In genomic region chr14:73001814-73002213, GRCm38 (mm10) we compare ENCODE assay signal across 16 mouse cellular contexts. TPM values are rescaled to one million over a fixed set of nuclear protein-coding genes. Genes with fewer than 3 reads are reported as not detected.
"Had no signal": no experiment of that assay in that cellular context is flagged by ENCODE, and none has a peak within 500 bp of the region (broad histone marks: within the 10 kb centered on the region; RNA-seq: fewer than 3 reads in every experiment).

No protein-coding gene starts in this region.

- DNase-seq: retina, postnatal 1 day; right cerebral cortex, adult 18-20 months; right cerebral cortex, postnatal 14 days; right cerebral cortex, postnatal 25 days; right cerebral cortex, postnatal 4 days; spleen, adult 18-20 months; thymus, adult 18-20 months; thymus, adult 2 months; thymus, postnatal 14 days; thymus, postnatal 25 days; thymus, postnatal 36 days; thymus, postnatal 4 days had no signal

- H3K4me2 ChIP-seq: neural tube, embryonic 13.5 days; neural tube, embryonic 15.5 days; stomach, embryonic 15.5 days had no signal

- H3K36me3 ChIP-seq: neural tube, embryonic 13.5 days; neural tube, embryonic 15.5 days; stomach, embryonic 15.5 days had no signal

- H3K9ac ChIP-seq: neural tube, embryonic 13.5 days; neural tube, embryonic 15.5 days; stomach, embryonic 15.5 days had no signal

- H3K4me3 ChIP-seq: neural tube, embryonic 13.5 days; neural tube, embryonic 15.5 days; stomach, embryonic 15.5 days had no signal

- H3K27me3 ChIP-seq: neural tube, embryonic 13.5 days; neural tube, embryonic 15.5 days; stomach, embryonic 15.5 days had no signal

- H3K9me3 ChIP-seq: neural tube, embryonic 13.5 days; neural tube, embryonic 15.5 days; stomach, embryonic 15.5 days had no signal

- H3K4me1 ChIP-seq: neural tube, embryonic 15.5 days; stomach, embryonic 15.5 days had no signal

- H3K27ac ChIP-seq: neural tube, embryonic 13.5 days; neural tube, embryonic 15.5 days; stomach, embryonic 15.5 days; stomach, postnatal 0 days had no signal

RNA-seq across cellular contexts. Expression of gene Cysltr2, which starts 47.1 kb away (rescaled TPM):
- polyA plus RNA-seq: stomach, embryonic 15.5 days had no signal
